Mouse (Mus musculus): ENCODE measurements around the gene Med29. TPM values are rescaled to one million over a fixed set of nuclear protein-coding genes. Genes with fewer than 3 reads are reported as not detected.

Med29 gene
- polyA plus RNA-seq, 1 experiment from 2014 or later, result 46.8 TPM

DNA sequence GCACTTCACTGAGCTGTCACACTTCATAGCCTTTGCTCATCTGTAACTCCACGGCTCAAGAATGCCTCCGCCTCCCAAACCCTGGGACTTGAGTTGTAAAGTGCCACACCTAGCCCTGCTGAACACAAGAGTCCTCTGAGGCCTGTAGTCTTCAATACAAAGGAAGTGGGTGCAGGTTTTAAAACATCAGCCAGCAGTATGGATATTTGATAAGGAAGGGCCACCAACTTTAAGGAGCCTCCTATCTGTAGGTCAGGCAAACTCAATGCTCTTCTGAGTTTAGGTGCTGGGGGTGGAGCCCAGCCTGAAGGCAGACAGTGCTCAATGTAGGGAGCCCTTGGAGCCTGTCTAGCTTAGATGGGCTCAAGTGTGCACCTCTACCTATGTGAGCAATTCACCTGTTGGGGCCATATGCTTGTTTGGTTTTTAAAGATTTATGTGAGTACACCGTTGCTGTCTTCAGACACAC, 38.4 kb downstream of the Med29 start:
- Histone ChIP-seq H3K9me3 (ENCODE audit: control insufficient read depth, low read length) (no peaks in the 10 kb centered on the region), H3K4me1 (replicated peaks; ENCODE audit: control insufficient read depth, insufficient read depth, low read length) (peaks cover 41% of the 10 kb centered on the region), H3K36me3 (ENCODE audit: control insufficient read depth, insufficient read depth, low read length) (peaks cover 23% of the 10 kb centered on the region), H3K4me3 (ENCODE audit: low read length) (no peak overlapping the region), H3K4me2 (ENCODE audit: low read depth, low read length) (no peak overlapping the region), H3K27me3 (ENCODE audit: control insufficient read depth, insufficient read depth, low read depth, low read length) (no peaks in the 10 kb centered on the region), H3K27ac (ENCODE audit: low read length) (no peak overlapping the region), H3K9ac (ENCODE audit: low read length) (no peak overlapping the region)
- 79% methylated on average over 3 of the region's 3 CpGs for whole genome bisulfite sequencing
- no peak for ATAC-seq (ENCODE audit: low read depth)

DNA sequence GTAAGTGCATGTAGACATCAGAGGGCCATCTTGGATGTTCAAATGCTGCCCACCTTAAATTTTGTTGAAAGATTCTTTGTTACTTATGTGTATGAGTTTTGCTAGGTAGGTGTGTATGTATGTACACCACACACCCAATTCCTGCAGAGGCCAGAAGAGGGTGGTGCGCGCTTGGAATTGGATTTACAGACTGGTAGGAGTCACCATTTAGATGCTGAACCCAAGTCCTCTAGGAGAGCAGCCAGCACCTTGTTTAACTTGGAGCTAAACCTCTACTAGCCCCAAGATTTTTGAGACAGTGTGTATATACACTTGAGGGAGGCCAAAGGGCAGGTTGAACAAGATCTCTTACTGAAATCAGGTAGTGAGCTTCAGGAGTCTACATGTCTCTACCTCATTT, 39.2 kb downstream of the Med29 start:
- Histone ChIP-seq H3K4me1 (replicated peaks; ENCODE audit: control insufficient read depth, insufficient read depth, low read length) (peaks cover 33% of the 10 kb centered on the region), H3K9ac (ENCODE audit: low read length) (no peak overlapping the region), H3K4me3 (ENCODE audit: low read length) (no peak overlapping the region), H3K9me3 (ENCODE audit: control insufficient read depth, low read length) (no peaks in the 10 kb centered on the region), H3K4me2 (ENCODE audit: low read depth, low read length) (no peak overlapping the region), H3K27me3 (ENCODE audit: control insufficient read depth, insufficient read depth, low read depth, low read length) (no peaks in the 10 kb centered on the region), H3K27ac (ENCODE audit: low read length) (no peak overlapping the region), H3K36me3 (ENCODE audit: control insufficient read depth, insufficient read depth, low read length) (peaks cover 22% of the 10 kb centered on the region)
- no peak for ATAC-seq (ENCODE audit: low read depth)
- WGBS, result 95% methylated on average over 2 of the region's 2 CpGs

DNA sequence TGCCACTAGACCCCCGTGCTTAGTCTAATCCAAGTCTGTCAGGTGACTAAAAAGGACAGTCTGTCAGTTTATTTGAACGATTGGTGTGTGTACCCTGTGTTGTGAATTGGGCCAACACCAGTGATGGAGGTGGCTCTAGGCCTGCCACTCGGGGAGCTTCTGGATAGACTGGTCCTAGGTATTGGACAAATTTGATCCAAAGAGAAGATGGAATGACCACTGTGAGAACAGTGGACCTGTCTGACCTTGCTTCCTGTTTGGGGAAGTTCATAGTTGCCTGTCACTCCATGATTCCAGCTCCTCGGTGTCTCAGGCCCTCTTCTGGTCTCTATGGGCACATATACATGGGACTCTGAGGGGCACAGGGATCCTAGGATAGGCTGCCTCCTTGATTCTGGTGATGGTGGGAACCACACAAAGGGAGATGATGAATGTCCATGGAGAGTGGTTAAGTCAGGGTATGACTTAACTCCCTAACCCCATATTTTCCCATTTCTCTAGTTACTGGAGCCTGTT, 40.8 kb downstream of the Med29 start:
- Histone ChIP-seq H3K4me1 (replicated peaks; ENCODE audit: control insufficient read depth, insufficient read depth, low read length) (peaks cover 17% of the 10 kb centered on the region), H3K27me3 (ENCODE audit: control insufficient read depth, insufficient read depth, low read depth, low read length) (no peaks in the 10 kb centered on the region), H3K4me2 (ENCODE audit: low read depth, low read length) (peak overlapping the region; percentile 90), H3K27ac (ENCODE audit: low read length) (0 out of 2 replicates have a peak overlapping the region, but pooled peaks have one; percentile 66), H3K4me3 (ENCODE audit: low read length) (peak overlapping the region; percentile 90), H3K9me3 (ENCODE audit: control insufficient read depth, low read length) (no peaks in the 10 kb centered on the region), H3K9ac (ENCODE audit: low read length) (peak overlapping the region; percentile 99), H3K36me3 (ENCODE audit: control insufficient read depth, insufficient read depth, low read length) (peaks cover 22% of the 10 kb centered on the region)
- WGBS, result 25% methylated on average over 4 of the region's 4 CpGs
- no peak for ATAC-seq (ENCODE audit: low read depth)

DNA sequence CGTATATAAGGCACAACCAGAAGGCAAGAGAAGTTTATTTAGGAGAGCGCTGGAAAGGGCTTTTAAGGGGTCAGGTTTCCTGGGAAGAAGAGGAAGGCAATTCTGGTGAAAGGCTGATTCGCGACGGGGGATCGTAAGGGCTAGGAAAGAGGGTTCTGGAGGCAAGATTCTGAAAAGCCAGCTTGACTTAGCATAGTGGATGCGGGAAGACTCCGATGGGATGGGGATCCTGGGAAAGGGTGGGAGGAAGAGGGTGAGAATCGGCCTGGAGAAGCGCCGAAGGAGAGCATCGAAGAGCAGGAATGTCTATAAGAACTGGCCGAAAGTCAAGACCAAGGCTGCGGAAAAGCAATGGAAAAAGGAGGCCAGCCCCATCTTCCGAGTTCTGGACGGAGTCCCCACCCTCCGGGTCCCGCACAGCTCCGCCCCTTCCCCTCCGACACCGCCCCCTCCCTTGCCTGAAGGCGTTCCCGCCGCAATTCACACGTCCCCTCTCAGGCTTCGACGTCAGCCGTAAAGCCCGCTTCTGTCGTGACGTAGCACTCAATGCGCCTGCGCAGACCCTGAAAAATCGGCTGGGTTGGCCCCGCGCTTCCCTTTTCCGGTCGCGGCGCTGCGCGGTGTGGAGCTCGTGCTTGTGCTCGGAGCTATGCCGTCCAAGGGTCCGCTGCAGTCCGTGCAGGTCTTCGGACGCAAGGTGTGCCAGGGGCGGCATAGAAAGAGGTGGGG, 42.2 kb downstream of the Med29 start, which contains the start of gene Rps16:
TSS of gene Rps16 (plus strand) at position 498 of the 729 bp plus-strand sequence.
- peak; percentile 96 for ATAC-seq (ENCODE audit: low read depth)
- under 1% methylated on average over 47 of the region's 50 CpGs for WGBS
- H3K4me1 ChIP-seq (replicated peaks; ENCODE audit: control insufficient read depth, insufficient read depth, low read length), result peaks cover 15% of the 10 kb centered on the region

DNA sequence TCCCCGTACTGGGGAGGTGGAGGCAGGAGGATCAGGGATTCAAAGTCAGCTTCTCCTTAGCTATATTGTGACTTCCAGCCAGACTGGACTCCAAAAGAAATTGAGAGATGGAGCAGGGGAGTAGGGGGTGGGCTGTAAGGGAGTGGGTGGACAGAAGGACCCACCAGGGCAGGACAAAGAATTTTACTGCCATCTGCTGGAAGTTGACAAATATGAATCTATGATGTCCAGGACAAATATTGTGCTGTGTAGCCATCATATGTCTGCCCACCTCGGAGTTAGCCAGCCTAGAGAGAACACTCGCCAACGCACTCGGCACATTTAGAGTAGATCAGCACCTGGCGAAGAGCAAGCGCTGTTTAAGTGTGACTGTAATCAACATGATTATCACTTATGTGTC, 43.9 kb downstream of the Med29 start:
- no peak for ATAC-seq (ENCODE audit: low read depth)
- Histone ChIP-seq H3K9me3 (ENCODE audit: control insufficient read depth, low read length) (no peaks in the 10 kb centered on the region), H3K27ac (ENCODE audit: low read length) (no peak overlapping the region), H3K27me3 (ENCODE audit: control insufficient read depth, insufficient read depth, low read depth, low read length) (no peaks in the 10 kb centered on the region), H3K4me1 (replicated peaks; ENCODE audit: control insufficient read depth, insufficient read depth, low read length) (peaks cover 15% of the 10 kb centered on the region), H3K9ac (ENCODE audit: low read length) (no peak overlapping the region), H3K4me3 (ENCODE audit: low read length) (no peak overlapping the region), H3K36me3 (ENCODE audit: control insufficient read depth, insufficient read depth, low read length) (peaks cover 10% of the 10 kb centered on the region), H3K4me2 (ENCODE audit: low read depth, low read length) (no peak overlapping the region)
- WGBS, result 74% methylated on average over 7 of the region's 7 CpGs

More for the DNA sequence above, 42.2 kb downstream of the Med29 start, which contains the start of gene Rps16:
- Histone ChIP-seq H3K27me3 (ENCODE audit: control insufficient read depth, insufficient read depth, low read depth, low read length) (no peaks in the 10 kb centered on the region), H3K4me3 (ENCODE audit: low read length) (peak within 1 kb of the TSS; percentile 90), H3K4me2 (ENCODE audit: low read depth, low read length) (peak within 1 kb of the TSS; percentile 90), H3K9ac (ENCODE audit: low read length) (peak within 1 kb of the TSS; percentile 99), H3K27ac (ENCODE audit: low read length) (peak within 1 kb of the TSS; percentile 91), H3K9me3 (ENCODE audit: control insufficient read depth, low read length) (no peaks in the 10 kb centered on the region), H3K36me3 (ENCODE audit: control insufficient read depth, insufficient read depth, low read length) (peaks cover 22% of the 10 kb centered on the region)

DNA sequence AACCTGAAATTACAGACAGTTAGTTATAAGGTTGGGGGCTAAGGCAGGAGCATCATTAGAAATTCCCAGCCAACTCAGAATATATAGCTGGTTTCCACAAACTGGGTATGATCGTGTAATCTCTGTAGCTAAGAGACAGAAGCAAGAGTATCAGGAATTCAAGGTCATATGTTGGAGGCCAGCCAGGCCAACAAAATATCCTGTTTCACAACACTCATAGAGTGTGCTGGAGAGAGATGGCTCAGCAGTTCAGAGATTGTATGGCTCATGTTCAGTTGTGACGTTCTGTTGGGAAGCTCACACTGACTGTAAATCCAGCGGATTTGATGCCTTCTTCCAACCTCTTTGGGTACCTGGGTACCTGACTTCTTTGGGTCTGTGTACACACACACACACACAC, 44.8 kb downstream of the Med29 start:
- Histone ChIP-seq H3K9ac (ENCODE audit: low read length) (no peak overlapping the region), H3K9me3 (ENCODE audit: control insufficient read depth, low read length) (no peaks in the 10 kb centered on the region), H3K36me3 (ENCODE audit: control insufficient read depth, insufficient read depth, low read length) (peaks cover 3% of the 10 kb centered on the region; the same call in 1 of the 2 replicates), H3K27ac (ENCODE audit: low read length) (no peak overlapping the region), H3K4me2 (ENCODE audit: low read depth, low read length) (no peak overlapping the region), H3K4me3 (ENCODE audit: low read length) (no peak overlapping the region), H3K4me1 (replicated peaks; ENCODE audit: control insufficient read depth, insufficient read depth, low read length) (peaks cover 15% of the 10 kb centered on the region), H3K27me3 (ENCODE audit: control insufficient read depth, insufficient read depth, low read depth, low read length) (no peaks in the 10 kb centered on the region)
- WGBS, result 51% methylated on average over 3 of the region's 3 CpGs
- ATAC-seq (ENCODE audit: low read depth), result no peak

DNA sequence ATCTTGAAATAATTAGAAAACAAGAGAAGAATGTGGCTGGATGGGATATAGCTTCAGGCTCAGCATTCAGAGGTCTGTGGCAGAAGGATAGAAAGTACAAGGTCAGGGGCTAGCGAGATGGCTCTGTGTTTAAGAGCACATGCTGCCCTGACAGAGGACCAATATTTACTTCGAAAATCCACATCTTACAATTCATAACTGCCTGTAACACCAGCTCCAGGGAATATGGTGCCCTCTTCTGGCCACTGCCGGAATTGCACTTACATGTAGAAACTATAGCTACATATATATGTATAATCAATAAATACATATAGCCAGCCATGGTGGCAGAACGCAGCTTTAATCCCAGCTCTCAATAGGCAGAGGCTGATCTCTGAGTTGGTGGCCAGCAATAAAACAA, 47.9 kb downstream of the Med29 start:
- H3K9ac ChIP-seq (ENCODE audit: low read length), result no peak overlapping the region
- 2% methylated on average over 4 of the region's 4 CpGs for WGBS

DNA sequence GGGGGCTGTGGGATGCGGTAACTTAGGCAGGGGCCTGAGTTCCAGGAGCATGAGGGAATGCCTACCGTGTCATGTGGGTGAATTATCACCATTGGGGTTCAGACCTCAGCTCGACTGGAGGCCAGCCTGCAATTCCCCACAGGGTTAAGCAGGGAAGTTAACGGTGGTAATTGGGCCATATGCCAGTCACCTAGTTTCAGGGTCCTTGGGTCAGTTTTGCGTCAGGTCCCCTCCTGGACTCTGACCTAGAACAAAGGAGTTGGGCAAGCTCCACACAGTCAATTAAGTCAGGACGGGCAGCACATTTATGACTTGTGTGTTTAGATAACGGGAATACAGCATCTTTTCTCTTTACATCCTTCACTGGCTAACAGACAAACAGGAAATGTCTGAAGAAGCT, 51.1 kb downstream of the Med29 start:
- no peaks in the 10 kb centered on the region for H3K27me3 ChIP-seq (ENCODE audit: control insufficient read depth, insufficient read depth, low read depth, low read length)
- no peaks in the 10 kb centered on the region for H3K36me3 ChIP-seq (ENCODE audit: control insufficient read depth, insufficient read depth, low read length)
- no peak overlapping the region for H3K27ac ChIP-seq (ENCODE audit: low read length)
- WGBS, result 38% methylated on average over 7 of the region's 7 CpGs
- no peak overlapping the region for H3K9ac ChIP-seq (ENCODE audit: low read length)
- no peaks in the 10 kb centered on the region for H3K9me3 ChIP-seq (ENCODE audit: control insufficient read depth, low read length)
- H3K4me3 ChIP-seq (ENCODE audit: low read length), result no peak overlapping the region
- H3K4me1 ChIP-seq (replicated peaks; ENCODE audit: control insufficient read depth, insufficient read depth, low read length), result peaks cover 10% of the 10 kb centered on the region
- ATAC-seq (ENCODE audit: low read depth), result no peak
- no peak overlapping the region for H3K4me2 ChIP-seq (ENCODE audit: low read depth, low read length)

More for the DNA sequence above, 47.9 kb downstream of the Med29 start:
- Histone ChIP-seq H3K4me3 (ENCODE audit: low read length) (no peak overlapping the region), H3K4me2 (ENCODE audit: low read depth, low read length) (no peak overlapping the region), H3K36me3 (ENCODE audit: control insufficient read depth, insufficient read depth, low read length) (no peaks in the 10 kb centered on the region), H3K27me3 (ENCODE audit: control insufficient read depth, insufficient read depth, low read depth, low read length) (no peaks in the 10 kb centered on the region), H3K9me3 (ENCODE audit: control insufficient read depth, low read length) (no peaks in the 10 kb centered on the region), H3K4me1 (replicated peaks; ENCODE audit: control insufficient read depth, insufficient read depth, low read length) (peaks cover 2% of the 10 kb centered on the region), H3K27ac (ENCODE audit: low read length) (no peak overlapping the region)
- ATAC-seq (ENCODE audit: low read depth), result no peak

DNA sequence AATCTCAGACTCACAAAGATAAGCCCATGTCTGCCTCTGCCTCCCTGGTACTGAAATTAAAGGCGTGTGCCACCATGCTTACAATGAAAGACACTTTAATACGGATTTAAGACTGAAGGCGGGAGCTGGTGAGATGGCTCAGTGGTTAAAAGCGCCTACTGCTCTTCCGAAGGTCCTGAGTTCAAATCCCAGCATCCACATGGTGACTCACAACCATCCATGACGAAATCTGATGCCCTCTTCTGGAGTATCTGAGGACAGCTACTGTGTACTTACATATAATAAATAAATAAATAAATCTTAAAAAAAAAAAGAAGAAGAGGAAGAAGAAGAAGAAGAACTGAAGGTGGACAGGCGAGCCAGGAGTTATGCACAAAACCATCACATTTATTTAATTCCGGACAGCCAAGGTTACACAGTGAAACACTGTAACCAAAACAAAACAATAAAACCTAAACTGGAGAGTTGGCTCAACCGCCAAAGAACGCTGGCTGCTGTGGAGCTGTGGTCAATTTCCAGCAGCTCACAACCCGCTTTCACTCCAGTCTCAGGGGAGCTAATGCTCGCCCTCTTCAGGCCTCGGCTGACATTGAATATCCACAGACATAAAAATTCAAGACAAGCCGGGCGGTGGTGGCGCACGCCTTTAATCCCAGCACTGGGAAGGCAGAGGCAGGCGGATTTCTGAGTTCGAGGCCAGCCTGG, 53.1 kb downstream of the Med29 start:
- Histone ChIP-seq H3K27me3 (ENCODE audit: control insufficient read depth, insufficient read depth, low read depth, low read length) (no peaks in the 10 kb centered on the region), H3K27ac (ENCODE audit: low read length) (peak overlapping the region; percentile 90), H3K36me3 (ENCODE audit: control insufficient read depth, insufficient read depth, low read length) (no peaks in the 10 kb centered on the region; the same call in 1 of the 2 replicates), H3K4me2 (ENCODE audit: low read depth, low read length) (peak overlapping the region; percentile 69), H3K9me3 (ENCODE audit: control insufficient read depth, low read length) (no peaks in the 10 kb centered on the region), H3K4me3 (ENCODE audit: low read length) (peak overlapping the region; percentile 98), H3K9ac (ENCODE audit: low read length) (peak overlapping the region; percentile 99), H3K4me1 (replicated peaks; ENCODE audit: control insufficient read depth, insufficient read depth, low read length) (peaks cover 10% of the 10 kb centered on the region)
- WGBS, result 71% methylated on average over 19 of the region's 19 CpGs
- no peak; the same call in 1 of the 2 replicates for ATAC-seq (ENCODE audit: low read depth)

Data from lung, embryonic 16.5 days (tissue).